Mouse (Mus musculus) embryonic facial prominence, embryonic 12.5 days (tissue): ENCODE measurements around the gene Siae. TPM values are rescaled to one million over a fixed set of nuclear protein-coding genes. Genes with fewer than 3 reads are reported as not detected.

ENCODE experiments used
- ATAC-seq: fragments of 200-750 bp; cut with Nextera tagmentation; 2 replicates; pipeline ENCODE4 v1.8.0; 2017; ENCODE audit not compliant: insufficient number of reproducible peaks, insufficient read depth, low FRiP score, low TSS enrichment
- H3K27ac ChIP-seq: fragments of 300-500 bp; sonication (generic); 2 replicates; pipeline ENCODE4 v1.5.1; 2016; ENCODE audit warnings: mild to moderate bottlenecking
- H3K27me3 ChIP-seq: fragments of 300-500 bp; sonication (generic); 2 replicates; pipeline ENCODE4 v1.6.1; 2016; ENCODE audit warnings: mild to moderate bottlenecking, moderate library complexity
- H3K36me3 ChIP-seq: fragments of 300-500 bp; sonication (generic); 2 replicates; pipeline ENCODE4 v1.6.1; 2016; ENCODE audit warnings: mild to moderate bottlenecking
- H3K4me1 ChIP-seq: fragments of 300-500 bp; sonication (generic); 2 replicates; pipeline ENCODE4 v1.6.1; 2016
- H3K4me2 ChIP-seq: fragments of 300-500 bp; sonication (generic); replicated peaks from 2 replicates; pipeline ENCODE4 v1.6.1; 2016; ENCODE audit warnings: mild to moderate bottlenecking, moderate library complexity
- H3K4me3 ChIP-seq: fragments of 300-500 bp; sonication (generic); 2 replicates; pipeline ENCODE4 v1.5.1; 2016; ENCODE audit warnings: mild to moderate bottlenecking
- H3K9ac ChIP-seq: fragments of 300-500 bp; sonication (generic); 2 replicates; pipeline ENCODE4 v1.6.1; 2016; ENCODE audit warnings: mild to moderate bottlenecking, moderate library complexity
- H3K9me3 ChIP-seq: fragments of 300-500 bp; sonication (generic); 2 replicates; pipeline ENCODE4 v1.6.1; 2016; ENCODE audit warnings: mild to moderate bottlenecking, moderate library complexity
- WGBS: fragments of 180-500 bp; shearing (Covaris S2); methylation state at CpG from one replicate; pipeline ENCODE4 v1.1.7; 2016; 5-methylcytosine and 5-hydroxymethylcytosine counted together
- polyA plus RNA-seq: library from polyadenylated mRNA; unstranded; fragments of >200 nt; fragmentation: Nextera tagmentation; extraction: Ambion mirVana; gene quantifications from 2 replicates; pipeline ENCODE4 v1.2.1, GENCODE M21; 2016

Siae gene
- polyA plus RNA-seq, 1 experiment from 2014 or later: 7.3 TPM

GRCm38 (mm10) chr9:37528225-37528970 lies 27.1 kb upstream of the Siae start:
- H3K36me3 ChIP-seq: peaks cover 5% of the 10 kb centered on the region; the same call in 1 of the 2 replicates
- 17% methylated on average over 9 of the region's 9 CpGs for WGBS
- ATAC-seq: no peak
- H3K9ac ChIP-seq: no peak overlapping the region
- peak overlapping the region; percentile 32 for H3K4me2 ChIP-seq
- H3K27me3 ChIP-seq: peaks cover 68% of the 10 kb centered on the region
- H3K9me3 ChIP-seq: no peaks in the 10 kb centered on the region
- peaks cover 26% of the 10 kb centered on the region for H3K4me1 ChIP-seq
- no peak overlapping the region for H3K27ac ChIP-seq
- H3K4me3 ChIP-seq: peak overlapping the region; percentile 10; the same call in 1 of the 2 replicates

GRCm38 (mm10) chr9:37530031-37530887 lies 25.2 kb upstream of the Siae start:
- 0 out of 2 replicates have a peak, but pooled peaks cover 3% of the 10 kb centered on the region for H3K36me3 ChIP-seq
- H3K27me3 ChIP-seq: peaks cover 68% of the 10 kb centered on the region
- 2% methylated on average over 32 of the region's 32 CpGs for WGBS
- H3K4me1 ChIP-seq: peaks cover 26% of the 10 kb centered on the region
- peak overlapping the region; percentile 50 for H3K4me2 ChIP-seq
- no peaks in the 10 kb centered on the region for H3K9me3 ChIP-seq
- H3K9ac ChIP-seq: 0 out of 2 replicates have a peak overlapping the region, but pooled peaks have one; percentile 0
- 0 out of 2 replicates have a peak overlapping the region, but pooled peaks have one; percentile 25 for H3K27ac ChIP-seq
- ATAC-seq: 0 out of 2 replicates have a peak, but pooled peaks have one; percentile 6
- H3K4me3 ChIP-seq: peak overlapping the region; percentile 35

GRCm38 (mm10) chr9:37530888-37531705 lies 24.4 kb upstream of the Siae start:
- Histone ChIP-seq H3K27me3 (peaks cover 61% of the 10 kb centered on the region), H3K36me3 (0 out of 2 replicates have a peak, but pooled peaks cover 2% of the 10 kb centered on the region), H3K27ac (no peak overlapping the region), H3K9ac (peak overlapping the region; percentile 2; the same call in 1 of the 2 replicates), H3K4me1 (peaks cover 26% of the 10 kb centered on the region), H3K4me2 (peak overlapping the region; percentile 50), H3K9me3 (no peaks in the 10 kb centered on the region), H3K4me3 (peak overlapping the region; percentile 35)
- ATAC-seq: no peak
- WGBS: 2% methylated on average over 31 of the region's 31 CpGs

GRCm38 (mm10) chr9:37536851-37537250 lies 18.6 kb upstream of the Siae start:
- H3K4me2 ChIP-seq: no peak overlapping the region
- H3K36me3 ChIP-seq: no peaks in the 10 kb centered on the region
- H3K9ac ChIP-seq: no peak overlapping the region
- H3K27ac ChIP-seq: no peak overlapping the region
- H3K9me3 ChIP-seq: no peaks in the 10 kb centered on the region
- no peak overlapping the region for H3K4me3 ChIP-seq
- peaks cover 4% of the 10 kb centered on the region; the same call in 1 of the 2 replicates for H3K27me3 ChIP-seq
- 80% methylated on average over 4 of the region's 4 CpGs for WGBS
- ATAC-seq: no peak
- no peaks in the 10 kb centered on the region for H3K4me1 ChIP-seq

- Histone ChIP-seq H3K4me2 (no peak overlapping the region), H3K4me3 (no peak overlapping the region), H3K27me3 (0 out of 2 replicates have a peak, but pooled peaks cover 4% of the 10 kb centered on the region), H3K9me3 (no peaks in the 10 kb centered on the region), H3K27ac (no peak overlapping the region), H3K36me3 (no peaks in the 10 kb centered on the region), H3K4me1 (no peaks in the 10 kb centered on the region), H3K9ac (no peak overlapping the region)
- 51% methylated on average over 5 of the region's 5 CpGs for WGBS
- no peak for ATAC-seq
Measured at GRCm38 (mm10) chr9:37537658-37538250, 17.7 kb upstream of the Siae start.

- H3K4me2 ChIP-seq: no peak within 1 kb of the TSS
- H3K36me3 ChIP-seq: no peaks in the 10 kb centered on the region
- no peak within 1 kb of the TSS for H3K4me3 ChIP-seq
- 50% methylated on average over 23 of the region's 23 CpGs for WGBS
- H3K4me1 ChIP-seq: peaks cover 3% of the 10 kb centered on the region; the same call in 1 of the 2 replicates
- H3K9ac ChIP-seq: no peak within 1 kb of the TSS
- H3K27me3 ChIP-seq: 0 out of 2 replicates have a peak, but pooled peaks cover 4% of the 10 kb centered on the region
- no peak for ATAC-seq
- no peak within 1 kb of the TSS for H3K27ac ChIP-seq
- H3K9me3 ChIP-seq: no peaks in the 10 kb centered on the region
Measured at GRCm38 (mm10) chr9:37539170-37540025, 16.1 kb upstream of the Siae start, which contains the start of gene Vsig2. TSS of gene Vsig2 (plus strand) at chr9:37539255.

- 87% methylated on average over 4 of the region's 4 CpGs for WGBS
- Histone ChIP-seq H3K27ac (no peak overlapping the region), H3K36me3 (no peaks in the 10 kb centered on the region), H3K9me3 (no peaks in the 10 kb centered on the region), H3K4me1 (peaks cover 8% of the 10 kb centered on the region; the same call in 1 of the 2 replicates), H3K27me3 (peaks cover 8% of the 10 kb centered on the region), H3K4me3 (no peak overlapping the region), H3K4me2 (no peak overlapping the region), H3K9ac (no peak overlapping the region; the same call in 1 of the 2 replicates)
- ATAC-seq: no peak
Measured at GRCm38 (mm10) chr9:37540226-37540625, 15.3 kb upstream of the Siae start.

GRCm38 (mm10) chr9:37540701-37541575 lies 14.6 kb upstream of the Siae start:
- WGBS: 81% methylated on average over 6 of the region's 6 CpGs
- no peak overlapping the region for H3K4me2 ChIP-seq
- H3K4me1 ChIP-seq: peaks cover 12% of the 10 kb centered on the region; the same call in 1 of the 2 replicates
- H3K9me3 ChIP-seq: no peaks in the 10 kb centered on the region
- H3K9ac ChIP-seq: no peak overlapping the region; the same call in 1 of the 2 replicates
- no peaks in the 10 kb centered on the region for H3K36me3 ChIP-seq
- no peak overlapping the region for H3K27ac ChIP-seq
- no peak for ATAC-seq
- H3K27me3 ChIP-seq: peaks cover 15% of the 10 kb centered on the region
- no peak overlapping the region for H3K4me3 ChIP-seq

GRCm38 (mm10) chr9:37541851-37542642 lies 13.5 kb upstream of the Siae start:
- H3K9ac ChIP-seq: no peak overlapping the region
- no peak for ATAC-seq
- H3K4me3 ChIP-seq: no peak overlapping the region
- peaks cover 24% of the 10 kb centered on the region for H3K27me3 ChIP-seq
- no peaks in the 10 kb centered on the region for H3K9me3 ChIP-seq
- no peaks in the 10 kb centered on the region for H3K36me3 ChIP-seq
- H3K4me1 ChIP-seq: peaks cover 13% of the 10 kb centered on the region; the same call in 1 of the 2 replicates
- H3K4me2 ChIP-seq: no peak overlapping the region
- 68% methylated on average over 7 of the region's 7 CpGs for WGBS
- H3K27ac ChIP-seq: no peak overlapping the region
